In genomic region chr7:34596531-34597235, GRCm38 (mm10) we compare ENCODE assay signal across 10 mouse cellular contexts. TPM values are rescaled to one million over a fixed set of nuclear protein-coding genes. Genes with fewer than 3 reads are reported as not detected.
DNase-seq lines count a peak whose midpoint lies in the region; ATAC-seq lines count a peak whose summit lies in the region.
"Had no signal": no experiment of that assay in that cellular context is flagged by ENCODE, and none has a peak within 500 bp of the region (broad histone marks: within the 10 kb centered on the region; RNA-seq: fewer than 3 reads in every experiment).

No protein-coding gene starts in this region.

- no peak for DNase-seq in neural tube, embryonic 10.5 days (ENCODE audit: extremely low spot score, low spot score)
- no peak for DNase-seq in urinary bladder, postnatal 36 days (ENCODE audit: low spot score in 2 of 2)
- no peak for DNase-seq in lung, postnatal 25 days (ENCODE audit: low spot score)
- no peak for DNase-seq in embryo, embryonic 9.5 days (ENCODE audit: extremely low spot score)

- H3K4me1 ChIP-seq in neural tube, embryonic 13.5 days (replicated peaks) = peaks cover 24% of the 10 kb centered on the region
- H3K4me1 ChIP-seq in forebrain, embryonic 13.5 days = peaks cover 29% of the 10 kb centered on the region
- H3K4me1 ChIP-seq in kidney, embryonic 16.5 days (ENCODE audit: insufficient read depth, low read length) = peaks cover 58% of the 10 kb centered on the region
- peaks cover 25% of the 10 kb centered on the region for H3K4me1 ChIP-seq in midbrain, embryonic 15.5 days
- H3K4me1 ChIP-seq: megakaryocyte, embryonic 14.5 days had no signal

- H3K4me2 ChIP-seq in neural tube, embryonic 13.5 days = no peak overlapping the region
- H3K4me2 ChIP-seq in forebrain, embryonic 13.5 days = peak overlapping the region; percentile 24; the same call in 1 of the 2 replicates
- H3K4me2 ChIP-seq in kidney, embryonic 16.5 days (replicated peaks; ENCODE audit: low read depth, low read length) = no peak overlapping the region
- H3K4me2 ChIP-seq in midbrain, embryonic 15.5 days = no peak overlapping the region
- H3K4me2 ChIP-seq: liver, embryonic 11.5 days had no signal

- no peaks in the 10 kb centered on the region for H3K36me3 ChIP-seq in neural tube, embryonic 13.5 days
- no peaks in the 10 kb centered on the region for H3K36me3 ChIP-seq in forebrain, embryonic 13.5 days (ENCODE audit: poor library complexity, severe bottlenecking)
- H3K36me3 ChIP-seq in kidney, embryonic 16.5 days (ENCODE audit: insufficient read depth, low read length) = no peaks in the 10 kb centered on the region
- no peaks in the 10 kb centered on the region for H3K36me3 ChIP-seq in midbrain, embryonic 15.5 days (replicated peaks)

- H3K27ac ChIP-seq in neural tube, embryonic 13.5 days (replicated peaks) = peak overlapping the region; percentile 18; the same call in 1 of the 2 replicates
- H3K27ac ChIP-seq in forebrain, embryonic 13.5 days = peak overlapping the region; percentile 79
- H3K27ac ChIP-seq in kidney, embryonic 16.5 days (ENCODE audit: low read length) = peak overlapping the region; percentile 74
- peak overlapping the region; percentile 51 for H3K27ac ChIP-seq in midbrain, embryonic 15.5 days

- no peaks in the 10 kb centered on the region for H3K9me3 ChIP-seq in neural tube, embryonic 13.5 days
- H3K9me3 ChIP-seq in forebrain, embryonic 13.5 days (replicated peaks) = no peaks in the 10 kb centered on the region
- H3K9me3 ChIP-seq in kidney, embryonic 16.5 days (ENCODE audit: low read length) = no peaks in the 10 kb centered on the region
- H3K9me3 ChIP-seq in midbrain, embryonic 15.5 days = no peaks in the 10 kb centered on the region
- H3K9me3 ChIP-seq: megakaryocyte, embryonic 14.5 days had no signal

- ATAC-seq in neural tube, embryonic 13.5 days (ENCODE audit: low read depth) = no peak
- ATAC-seq in forebrain, embryonic 13.5 days = peak; percentile 74
- peak; percentile 67; the same call in 1 of the 2 replicates for ATAC-seq in kidney, embryonic 16.5 days (ENCODE audit: low FRiP score, low TSS enrichment)
- no peak for ATAC-seq in midbrain, embryonic 15.5 days (replicated peaks)

- H3K9ac ChIP-seq in neural tube, embryonic 13.5 days = no peak overlapping the region
- H3K9ac ChIP-seq in forebrain, embryonic 13.5 days = no peak overlapping the region
- H3K9ac ChIP-seq in kidney, embryonic 16.5 days (replicated peaks; ENCODE audit: low read length) = 0 out of 2 replicates have a peak overlapping the region, but pooled peaks have one; percentile 22
- H3K9ac ChIP-seq in midbrain, embryonic 15.5 days = no peak overlapping the region

- WGBS in neural tube, embryonic 13.5 days = 38% methylated on average over 14 of the region's 14 CpGs
- WGBS in forebrain, embryonic 13.5 days = 8% methylated on average over 14 of the region's 14 CpGs
- WGBS in kidney, embryonic 16.5 days = 20% methylated on average over 14 of the region's 14 CpGs
- WGBS in midbrain, embryonic 15.5 days = 31% methylated on average over 14 of the region's 14 CpGs

- no peak overlapping the region for H3K4me3 ChIP-seq in neural tube, embryonic 13.5 days
- no peak overlapping the region for H3K4me3 ChIP-seq in forebrain, embryonic 13.5 days
- no peak overlapping the region for H3K4me3 ChIP-seq in kidney, embryonic 16.5 days (ENCODE audit: low read length)
- H3K4me3 ChIP-seq in midbrain, embryonic 15.5 days = no peak overlapping the region
- H3K4me3 ChIP-seq: megakaryocyte, embryonic 14.5 days had no signal

- H3K27me3 ChIP-seq in neural tube, embryonic 13.5 days = no peaks in the 10 kb centered on the region
- no peaks in the 10 kb centered on the region for H3K27me3 ChIP-seq in forebrain, embryonic 13.5 days
- no peaks in the 10 kb centered on the region for H3K27me3 ChIP-seq in kidney, embryonic 16.5 days (ENCODE audit: insufficient read depth, low read length)
- no peaks in the 10 kb centered on the region for H3K27me3 ChIP-seq in midbrain, embryonic 15.5 days (replicated peaks)
- H3K27me3 ChIP-seq: megakaryocyte, embryonic 14.5 days had no signal

RNA-seq across cellular contexts. Expression of gene Kctd15, which starts 59.8 kb away (rescaled TPM):
- polyA plus RNA-seq in neural tube, embryonic 13.5 days (2015; fragmentation: Nextera tagmentation; extraction: Ambion mirVana) = 38.3 and 39.6 TPM in 2 replicates
- 28.9 and 35.8 TPM in 2 replicates for polyA plus RNA-seq in forebrain, embryonic 13.5 days (2015; fragmentation: Nextera tagmentation; extraction: Ambion mirVana)
- polyA plus RNA-seq in kidney, embryonic 16.5 days (2015; fragmentation: Nextera tagmentation; extraction: Ambion mirVana) = 41.6 and 41.9 TPM in 2 replicates
- 29.1 and 31.7 TPM in 2 replicates for polyA plus RNA-seq in midbrain, embryonic 15.5 days (2015; fragmentation: Nextera tagmentation; extraction: Ambion mirVana)

Comparison
In these comparisons a context has a peak if more than half of its experiments do, and no peak if none do; other contexts are left out.
1. ATAC-seq: peak in forebrain, embryonic 13.5 days (single experiment) and kidney, embryonic 16.5 days (single experiment); none in neural tube, embryonic 13.5 days (single experiment) and midbrain, embryonic 15.5 days (single experiment).
2. H3K27ac ChIP-seq: peak in every context shown above with its lines; median percentile 79 in forebrain, embryonic 13.5 days; 74 in kidney, embryonic 16.5 days; 51 in midbrain, embryonic 15.5 days; 18 in neural tube, embryonic 13.5 days.